Mouse (Mus musculus): Measurements from ENCODE around the gene Mal. TPM values are rescaled to one million over a fixed set of nuclear protein-coding genes. Genes with fewer than 3 reads are reported as not detected.

The Mal gene
- polyA plus RNA-seq, 1 experiment from 2014 or later, result 1.3 TPM

GRCm38 (mm10) chr2:127652805-127653204 lies 3.7 kb downstream of the Mal start:
- WGBS, result 92% methylated on average over 2 of the region's 2 CpGs

GRCm38 (mm10) chr2:127652335-127652734 lies 4.2 kb downstream of the Mal start:
- no peak overlapping the region for H3K27ac ChIP-seq (ENCODE audit: low read length)
- no peaks in the 10 kb centered on the region for H3K36me3 ChIP-seq (ENCODE audit: control insufficient read depth, insufficient read depth, low read length)
- ATAC-seq, result no peak
- H3K4me1 ChIP-seq (ENCODE audit: control insufficient read depth, insufficient read depth, low read length), result peaks cover 8% of the 10 kb centered on the region
- no peak overlapping the region for H3K4me3 ChIP-seq (ENCODE audit: low read depth, low read length)
- no peak overlapping the region for H3K4me2 ChIP-seq (ENCODE audit: low read length)
- H3K27me3 ChIP-seq (ENCODE audit: control insufficient read depth, insufficient read depth, low read depth, low read length), result peaks cover 36% of the 10 kb centered on the region
- no peaks in the 10 kb centered on the region for H3K9me3 ChIP-seq (replicated peaks; ENCODE audit: control insufficient read depth, low read length, poor library complexity, severe bottlenecking)
- H3K9ac ChIP-seq (ENCODE audit: low read depth, low read length), result no peak overlapping the region

More at GRCm38 (mm10) chr2:127652805-127653204, 3.7 kb downstream of the Mal start:
- H3K27ac ChIP-seq (ENCODE audit: low read length), result no peak overlapping the region
- no peak overlapping the region for H3K4me3 ChIP-seq (ENCODE audit: low read depth, low read length)
- no peak overlapping the region for H3K4me2 ChIP-seq (ENCODE audit: low read length)
- H3K27me3 ChIP-seq (ENCODE audit: control insufficient read depth, insufficient read depth, low read depth, low read length), result peaks cover 41% of the 10 kb centered on the region
- no peak for ATAC-seq
- no peak overlapping the region for H3K9ac ChIP-seq (ENCODE audit: low read depth, low read length)
- H3K9me3 ChIP-seq (replicated peaks; ENCODE audit: control insufficient read depth, low read length, poor library complexity, severe bottlenecking), result no peaks in the 10 kb centered on the region
- peaks cover 8% of the 10 kb centered on the region for H3K4me1 ChIP-seq (ENCODE audit: control insufficient read depth, insufficient read depth, low read length)
- no peaks in the 10 kb centered on the region for H3K36me3 ChIP-seq (ENCODE audit: control insufficient read depth, insufficient read depth, low read length)

GRCm38 (mm10) chr2:127651601-127652000 lies 4.9 kb downstream of the Mal start:
- Histone ChIP-seq H3K4me3 (ENCODE audit: low read depth, low read length) (no peak overlapping the region), H3K4me2 (ENCODE audit: low read length) (no peak overlapping the region), H3K27ac (ENCODE audit: low read length) (no peak overlapping the region), H3K4me1 (ENCODE audit: control insufficient read depth, insufficient read depth, low read length) (peaks cover 7% of the 10 kb centered on the region), H3K9ac (ENCODE audit: low read depth, low read length) (no peak overlapping the region), H3K27me3 (ENCODE audit: control insufficient read depth, insufficient read depth, low read depth, low read length) (peaks cover 29% of the 10 kb centered on the region), H3K36me3 (ENCODE audit: control insufficient read depth, insufficient read depth, low read length) (no peaks in the 10 kb centered on the region), H3K9me3 (replicated peaks; ENCODE audit: control insufficient read depth, low read length, poor library complexity, severe bottlenecking) (no peaks in the 10 kb centered on the region)
- 71% methylated on average over 5 of the region's 5 CpGs for WGBS
- ATAC-seq, result no peak

DNA sequence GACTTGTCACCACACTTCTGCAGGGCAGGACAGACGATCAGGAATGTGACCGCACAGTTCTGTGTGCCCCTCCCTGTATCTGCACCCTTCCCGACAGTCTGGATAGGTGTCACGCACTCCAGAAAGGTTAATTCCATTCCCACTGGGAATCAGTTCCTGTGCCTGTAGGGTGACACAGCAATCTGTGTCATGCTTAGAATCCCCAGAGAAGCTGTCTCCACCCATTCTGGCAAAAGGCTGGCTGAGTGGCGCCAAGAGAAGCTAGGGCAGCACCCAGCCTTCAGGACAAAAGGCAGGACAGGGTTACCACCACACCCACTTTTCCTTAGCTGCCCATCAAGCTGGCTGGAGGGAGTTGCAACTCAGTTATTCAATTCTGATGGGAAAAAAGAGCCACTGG lies 6.6 kb downstream of the Mal start:
- Histone ChIP-seq H3K27ac (ENCODE audit: low read length) (no peak overlapping the region), H3K4me1 (ENCODE audit: control insufficient read depth, insufficient read depth, low read length) (no peaks in the 10 kb centered on the region), H3K9me3 (replicated peaks; ENCODE audit: control insufficient read depth, low read length, poor library complexity, severe bottlenecking) (no peaks in the 10 kb centered on the region), H3K36me3 (ENCODE audit: control insufficient read depth, insufficient read depth, low read length) (no peaks in the 10 kb centered on the region), H3K4me2 (ENCODE audit: low read length) (no peak overlapping the region), H3K9ac (ENCODE audit: low read depth, low read length) (no peak overlapping the region), H3K4me3 (ENCODE audit: low read depth, low read length) (no peak overlapping the region), H3K27me3 (ENCODE audit: control insufficient read depth, insufficient read depth, low read depth, low read length) (peaks cover 15% of the 10 kb centered on the region)
- no peak for ATAC-seq
- 77% methylated on average over 5 of the region's 5 CpGs for WGBS

DNA sequence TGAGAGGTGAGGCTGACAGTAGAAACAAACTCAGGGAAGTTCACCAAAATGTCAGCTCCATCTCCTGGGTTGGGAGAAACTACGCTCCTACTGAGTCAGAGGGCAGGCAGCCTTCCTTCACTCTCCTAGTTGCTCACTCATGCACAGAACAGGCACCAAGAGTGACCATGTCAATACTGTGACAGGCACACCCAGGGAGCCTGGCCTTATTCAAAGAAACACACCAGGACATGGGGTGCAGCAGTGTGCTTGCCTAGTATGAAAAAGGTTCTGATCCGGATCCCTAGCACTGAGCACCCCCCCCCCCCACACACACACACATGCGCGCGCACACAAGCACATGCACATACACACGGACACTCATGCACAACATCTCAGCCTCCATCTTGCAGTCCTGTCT lies 8.3 kb downstream of the Mal start:
- Histone ChIP-seq H3K9ac (ENCODE audit: low read depth, low read length) (no peak overlapping the region), H3K27me3 (ENCODE audit: control insufficient read depth, insufficient read depth, low read depth, low read length) (no peaks in the 10 kb centered on the region; the same call in 1 of the 2 replicates), H3K4me1 (ENCODE audit: control insufficient read depth, insufficient read depth, low read length) (no peaks in the 10 kb centered on the region), H3K9me3 (replicated peaks; ENCODE audit: control insufficient read depth, low read length, poor library complexity, severe bottlenecking) (no peaks in the 10 kb centered on the region), H3K4me2 (ENCODE audit: low read length) (no peak overlapping the region), H3K4me3 (ENCODE audit: low read depth, low read length) (no peak overlapping the region), H3K27ac (ENCODE audit: low read length) (no peak overlapping the region), H3K36me3 (ENCODE audit: control insufficient read depth, insufficient read depth, low read length) (no peaks in the 10 kb centered on the region)
- no peak for ATAC-seq
- WGBS, result 92% methylated on average over 6 of the region's 6 CpGs

DNA sequence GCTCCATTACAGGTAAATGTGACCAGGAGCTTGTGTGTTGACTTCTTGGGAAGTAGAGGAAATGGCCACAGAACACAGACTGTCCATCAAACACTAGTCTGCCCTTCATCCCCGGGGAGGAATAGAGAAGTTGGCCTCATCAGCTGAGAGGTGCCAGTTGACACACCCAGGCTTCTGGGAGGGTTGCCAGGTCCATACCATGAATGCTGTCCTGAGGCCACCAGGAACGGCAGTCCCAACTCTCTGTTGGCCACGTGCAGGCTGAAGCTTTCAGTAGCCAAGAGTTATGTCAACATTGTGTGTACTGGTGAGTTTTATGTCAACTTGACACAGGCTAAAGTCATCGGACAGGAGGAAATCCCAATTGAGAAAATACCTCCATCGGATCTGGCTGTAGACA lies 9.6 kb downstream of the Mal start:
- Histone ChIP-seq H3K4me1 (ENCODE audit: control insufficient read depth, insufficient read depth, low read length) (no peaks in the 10 kb centered on the region), H3K27me3 (ENCODE audit: control insufficient read depth, insufficient read depth, low read depth, low read length) (no peaks in the 10 kb centered on the region), H3K4me3 (ENCODE audit: low read depth, low read length) (no peak overlapping the region), H3K9me3 (replicated peaks; ENCODE audit: control insufficient read depth, low read length, poor library complexity, severe bottlenecking) (no peaks in the 10 kb centered on the region), H3K36me3 (ENCODE audit: control insufficient read depth, insufficient read depth, low read length) (no peaks in the 10 kb centered on the region), H3K4me2 (ENCODE audit: low read length) (no peak overlapping the region), H3K9ac (ENCODE audit: low read depth, low read length) (no peak overlapping the region), H3K27ac (ENCODE audit: low read length) (no peak overlapping the region)
- WGBS, result 79% methylated on average over 5 of the region's 5 CpGs
- ATAC-seq, result no peak

DNA sequence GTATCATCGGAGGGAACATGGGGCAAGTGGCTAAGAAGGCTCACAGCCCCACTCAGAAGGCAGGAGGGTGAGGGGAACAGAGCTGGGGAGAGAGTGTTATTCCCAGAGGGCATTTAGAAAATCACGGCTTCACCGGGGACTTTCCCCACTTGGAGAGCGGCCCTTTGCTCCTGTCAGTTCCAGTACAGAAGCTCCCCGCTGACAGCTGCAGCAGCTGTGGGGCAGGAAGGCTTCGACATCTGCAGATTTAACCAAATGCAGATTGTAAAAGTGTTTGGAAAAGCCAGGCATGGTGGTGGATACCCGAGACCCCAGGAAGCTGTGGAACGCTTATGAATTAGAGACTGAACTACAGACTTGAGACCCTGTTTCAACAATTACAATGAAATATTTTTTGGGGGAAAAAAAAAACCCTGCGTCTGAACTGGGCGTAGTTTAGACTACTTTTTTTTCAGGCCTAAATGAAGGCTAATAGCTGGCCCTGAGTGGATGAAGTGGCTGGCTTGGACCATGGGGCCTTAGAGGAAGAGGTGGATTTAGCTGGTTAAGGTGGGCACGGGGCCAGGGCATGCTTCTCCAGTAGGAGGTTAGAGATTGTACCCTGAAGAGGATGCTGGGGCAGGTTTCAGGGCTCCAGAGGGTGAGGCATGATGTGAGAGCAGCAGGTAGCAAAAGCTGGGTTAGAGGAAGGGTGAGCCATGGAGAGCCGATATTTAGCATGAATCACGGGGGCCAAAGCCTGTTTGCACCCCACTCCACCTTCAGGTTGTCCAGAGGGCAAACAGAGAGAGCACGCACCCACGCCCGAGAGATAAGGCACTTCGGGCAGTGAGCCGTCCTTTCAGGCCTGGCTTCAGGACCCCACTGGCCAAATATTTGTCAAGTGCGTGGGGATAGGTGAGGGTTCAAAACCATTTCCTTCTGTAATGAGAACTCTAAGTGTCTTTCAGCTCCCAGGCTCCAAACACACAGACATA lies 12.5 kb downstream of the Mal start:
- H3K4me1 ChIP-seq (ENCODE audit: control insufficient read depth, insufficient read depth, low read length), result no peaks in the 10 kb centered on the region
- H3K4me3 ChIP-seq (ENCODE audit: low read depth, low read length), result no peak overlapping the region
- H3K27ac ChIP-seq (ENCODE audit: low read length), result no peak overlapping the region
- H3K36me3 ChIP-seq (ENCODE audit: control insufficient read depth, insufficient read depth, low read length), result no peaks in the 10 kb centered on the region
- no peaks in the 10 kb centered on the region for H3K9me3 ChIP-seq (replicated peaks; ENCODE audit: control insufficient read depth, low read length, poor library complexity, severe bottlenecking)
- no peak for ATAC-seq
- no peaks in the 10 kb centered on the region for H3K27me3 ChIP-seq (ENCODE audit: control insufficient read depth, insufficient read depth, low read depth, low read length)
- no peak overlapping the region for H3K9ac ChIP-seq (ENCODE audit: low read depth, low read length)
- no peak overlapping the region for H3K4me2 ChIP-seq (ENCODE audit: low read length)
- 74% methylated on average over 19 of the region's 19 CpGs for WGBS

DNA sequence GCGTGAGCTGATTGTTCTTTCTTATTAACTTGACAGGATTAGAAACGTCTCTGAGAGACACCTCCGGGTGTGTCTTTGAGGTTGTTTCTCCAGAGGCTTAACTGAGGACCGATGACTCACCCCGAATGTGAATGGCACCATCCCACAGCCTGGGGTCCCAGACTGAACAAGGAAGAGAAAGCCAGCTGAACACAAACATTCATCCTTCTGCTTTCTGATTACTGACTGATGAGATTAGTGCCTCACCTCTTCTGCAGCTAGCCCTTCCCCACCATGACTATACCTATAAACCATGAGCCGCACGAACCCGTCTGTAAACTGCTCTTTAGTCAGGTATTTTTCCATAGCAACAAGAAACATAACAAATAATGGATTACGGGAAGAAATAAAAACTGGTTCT lies 17.5 kb downstream of the Mal start:
- Histone ChIP-seq H3K9me3 (replicated peaks; ENCODE audit: control insufficient read depth, low read length, poor library complexity, severe bottlenecking) (no peaks in the 10 kb centered on the region), H3K27ac (ENCODE audit: low read length) (no peak overlapping the region), H3K36me3 (ENCODE audit: control insufficient read depth, insufficient read depth, low read length) (no peaks in the 10 kb centered on the region), H3K27me3 (ENCODE audit: control insufficient read depth, insufficient read depth, low read depth, low read length) (no peaks in the 10 kb centered on the region), H3K9ac (ENCODE audit: low read depth, low read length) (no peak overlapping the region), H3K4me3 (ENCODE audit: low read depth, low read length) (no peak overlapping the region), H3K4me1 (ENCODE audit: control insufficient read depth, insufficient read depth, low read length) (no peaks in the 10 kb centered on the region), H3K4me2 (ENCODE audit: low read length) (no peak overlapping the region)
- WGBS, result 61% methylated on average over 9 of the region's 9 CpGs
- ATAC-seq, result no peak

GRCm38 (mm10) chr2:127635581-127635980 lies 20.9 kb downstream of the Mal start:
- 79% methylated on average over 6 of the region's 6 CpGs for WGBS
- Histone ChIP-seq H3K9ac (ENCODE audit: low read depth, low read length) (no peak overlapping the region), H3K27me3 (ENCODE audit: control insufficient read depth, insufficient read depth, low read depth, low read length) (no peaks in the 10 kb centered on the region), H3K36me3 (ENCODE audit: control insufficient read depth, insufficient read depth, low read length) (no peaks in the 10 kb centered on the region), H3K27ac (ENCODE audit: low read length) (no peak overlapping the region), H3K4me3 (ENCODE audit: low read depth, low read length) (no peak overlapping the region), H3K4me2 (ENCODE audit: low read length) (no peak overlapping the region), H3K9me3 (replicated peaks; ENCODE audit: control insufficient read depth, low read length, poor library complexity, severe bottlenecking) (no peaks in the 10 kb centered on the region), H3K4me1 (ENCODE audit: control insufficient read depth, insufficient read depth, low read length) (no peaks in the 10 kb centered on the region)
- no peak for ATAC-seq
